Mouse (Mus musculus) hindbrain, embryonic 11.5 days (tissue): ENCODE results near the gene Rpl7a. TPM values are rescaled to one million over a fixed set of nuclear protein-coding genes. Genes with fewer than 3 reads are reported as not detected.

ENCODE experiments used
- ATAC-seq: fragments of 200-750 bp; cut with Nextera tagmentation; 2 replicates; pipeline ENCODE4 v1.8.0; 2017; ENCODE audit warnings: mild to moderate bottlenecking, moderate TSS enrichment, moderate library complexity; ENCODE audit not compliant: low FRiP score
- DNase-seq: peaks from one replicate; pipeline ENCODE4 v3.0.0-alpha.2; 2015; ENCODE audit warnings: low spot score
- H3K27ac ChIP-seq: fragments of 300-500 bp; sonication (generic); 2 replicates; pipeline ENCODE4 v1.5.1; 2014; ENCODE audit warnings: mild to moderate bottlenecking, low read depth, low read length
- H3K27me3 ChIP-seq: fragments of 300-500 bp; sonication (generic); 2 replicates; pipeline ENCODE4 v1.6.1; 2014; ENCODE audit warnings: mild to moderate bottlenecking, low read length, moderate library complexity, mixed read lengths; ENCODE audit not compliant: control insufficient read depth, insufficient read depth
- H3K36me3 ChIP-seq: fragments of 300-500 bp; sonication (generic); 2 replicates; pipeline ENCODE4 v1.6.1; 2014; ENCODE audit warnings: mild to moderate bottlenecking, low read length, moderate library complexity, mixed read lengths; ENCODE audit not compliant: control insufficient read depth, insufficient read depth
- H3K4me1 ChIP-seq: fragments of 300-500 bp; sonication (generic); replicated peaks from 2 replicates; pipeline ENCODE4 v1.6.1; 2014; ENCODE audit warnings: low read length, mixed read lengths; ENCODE audit not compliant: control insufficient read depth, insufficient read depth
- H3K4me2 ChIP-seq: fragments of 300-500 bp; sonication (generic); replicated peaks from 2 replicates; pipeline ENCODE4 v1.6.1; 2014; ENCODE audit warnings: mild to moderate bottlenecking, low read depth, low read length
- H3K4me3 ChIP-seq: fragments of 300-500 bp; sonication (generic); 2 replicates; pipeline ENCODE4 v1.5.1; 2014; ENCODE audit warnings: low read depth, low read length
- H3K9ac ChIP-seq: fragments of 300-500 bp; sonication (generic); 2 replicates; pipeline ENCODE4 v1.6.1; 2014; ENCODE audit warnings: low read depth, low read length
- H3K9me3 ChIP-seq: fragments of 300-500 bp; sonication (generic); 2 replicates; pipeline ENCODE4 v1.6.1; 2016; ENCODE audit warnings: low read length; ENCODE audit not compliant: control insufficient read depth
- WGBS: fragments of 180-500 bp; shearing (Covaris S2); extraction: QIAGEN DNeasy Blood & Tissue Kit; methylation state at CpG from one replicate; pipeline ENCODE4 v1.1.7; 2014; 5-methylcytosine and 5-hydroxymethylcytosine counted together
- polyA plus RNA-seq: library from polyadenylated mRNA; unstranded; fragments of >200 nt; fragmentation: Nextera tagmentation; extraction: Ambion mirVana; gene quantifications from 2 replicates; pipeline ENCODE4 v1.2.1, GENCODE M21; 2014

Rpl7a gene
- polyA plus RNA-seq, 1 experiment from 2014 or later = 627 TPM

- 91% methylated on average over 6 of the region's 6 CpGs for WGBS
- no peak overlapping the region for H3K4me2 ChIP-seq
- H3K4me3 ChIP-seq = no peak overlapping the region
- DNase-seq (no peak), ATAC-seq (no peak)
- H3K4me1 ChIP-seq = peaks cover 4% of the 10 kb centered on the region; the same call in 1 of the 2 replicates
- no peak overlapping the region for H3K27ac ChIP-seq
- peaks cover 22% of the 10 kb centered on the region for H3K36me3 ChIP-seq
- no peaks in the 10 kb centered on the region for H3K9me3 ChIP-seq
- H3K27me3 ChIP-seq = no peaks in the 10 kb centered on the region
- no peak overlapping the region for H3K9ac ChIP-seq
Observed at GRCm38 (mm10) chr2:26920190-26920855, 9.8 kb downstream of the Rpl7a start.

DNA sequence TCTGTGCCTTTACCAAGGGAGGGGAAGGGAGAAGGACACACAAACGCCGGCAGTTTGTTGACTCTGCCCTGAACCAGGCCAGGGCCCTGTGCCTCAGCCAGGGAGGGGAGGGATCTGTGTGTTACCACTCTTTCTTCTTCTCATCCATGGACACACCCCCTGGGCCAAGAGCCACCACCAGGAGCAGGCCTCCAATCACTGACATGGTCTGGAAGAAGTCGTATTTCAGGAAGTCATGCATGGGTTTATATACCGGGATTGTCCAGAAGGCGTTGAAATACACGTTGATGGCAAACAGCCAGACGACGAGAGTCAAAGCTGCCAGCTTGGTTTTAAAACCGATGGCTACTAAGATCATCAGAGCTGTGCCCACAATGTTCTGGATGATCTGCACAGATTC lies 11.2 kb downstream of the Rpl7a start:
- Histone ChIP-seq H3K36me3 (peaks cover 22% of the 10 kb centered on the region), H3K9ac (no peak overlapping the region), H3K27ac (no peak overlapping the region), H3K4me2 (no peak overlapping the region), H3K4me1 (peaks cover 4% of the 10 kb centered on the region; the same call in 1 of the 2 replicates), H3K9me3 (no peaks in the 10 kb centered on the region), H3K27me3 (no peaks in the 10 kb centered on the region), H3K4me3 (no peak overlapping the region)
- 86% methylated on average over 9 of the region's 9 CpGs for WGBS
- DNase-seq = no peak
- no peak for ATAC-seq

DNA sequence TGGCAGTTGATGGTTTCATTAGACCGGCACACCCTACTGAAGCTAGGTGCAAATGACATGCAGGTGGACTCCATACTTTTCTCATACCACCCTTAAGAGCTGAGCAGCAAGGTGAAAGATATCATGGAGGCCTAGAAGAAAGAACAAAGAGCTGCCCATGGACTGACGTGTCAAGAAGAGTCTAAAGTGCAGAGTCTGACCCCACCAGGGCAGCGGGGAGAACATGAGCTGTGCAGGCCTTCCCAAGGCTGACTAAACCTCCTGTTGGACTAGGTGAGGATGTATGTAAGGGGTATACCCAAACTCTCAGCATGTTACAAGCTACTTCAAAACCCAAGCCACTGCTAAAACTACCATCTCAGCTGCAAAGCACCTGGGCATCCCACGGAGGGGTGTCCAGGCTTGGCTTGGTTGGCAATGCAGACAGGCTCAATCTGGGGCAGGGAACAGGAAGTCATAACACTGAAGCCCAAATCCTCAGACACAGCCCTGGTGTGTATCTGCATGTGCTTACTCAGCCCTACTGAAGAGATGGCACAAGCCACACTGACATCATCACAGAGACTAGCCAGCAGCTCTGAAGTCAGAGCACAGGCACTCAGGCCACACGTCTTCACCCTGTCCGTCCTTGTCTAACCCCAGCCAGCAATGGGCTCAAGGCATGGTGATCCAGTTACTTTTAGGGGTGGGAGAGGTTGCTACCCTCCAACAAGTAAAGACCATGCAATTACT lies 17.3 kb downstream of the Rpl7a start:
- no peaks in the 10 kb centered on the region for H3K27me3 ChIP-seq
- H3K9me3 ChIP-seq = no peaks in the 10 kb centered on the region
- H3K4me1 ChIP-seq = no peaks in the 10 kb centered on the region
- no peak overlapping the region for H3K4me3 ChIP-seq
- DNase-seq = no peak
- H3K36me3 ChIP-seq = 0 out of 2 replicates have a peak, but pooled peaks cover 6% of the 10 kb centered on the region
- 93% methylated on average over 6 of the region's 6 CpGs for WGBS
- ATAC-seq = no peak
- H3K4me2 ChIP-seq = no peak overlapping the region
- H3K9ac ChIP-seq = no peak overlapping the region
- no peak overlapping the region for H3K27ac ChIP-seq

DNA sequence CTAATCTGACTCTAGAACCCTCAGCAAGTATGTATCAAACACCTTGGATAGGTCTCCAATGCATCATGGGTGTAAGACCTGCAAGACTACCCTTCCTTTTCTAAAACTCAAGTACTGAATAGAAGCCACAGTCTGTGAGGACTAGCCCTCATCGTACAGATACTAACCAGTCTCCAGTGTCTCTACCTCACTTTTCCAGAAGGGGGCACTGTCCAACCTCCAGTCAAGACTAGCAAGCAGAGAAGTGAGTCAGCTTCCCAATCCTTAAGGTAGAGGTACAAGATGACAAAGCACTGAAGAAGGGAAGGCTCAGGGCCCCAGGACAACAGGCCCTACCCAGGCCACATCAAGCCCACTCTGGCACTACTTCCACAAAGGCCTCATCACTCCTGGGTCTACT lies 19.8 kb downstream of the Rpl7a start:
- Histone ChIP-seq H3K36me3 (0 out of 2 replicates have a peak, but pooled peaks cover 2% of the 10 kb centered on the region), H3K4me1 (no peaks in the 10 kb centered on the region), H3K4me3 (no peak overlapping the region), H3K9me3 (no peaks in the 10 kb centered on the region), H3K27me3 (no peaks in the 10 kb centered on the region), H3K9ac (no peak overlapping the region), H3K4me2 (no peak overlapping the region), H3K27ac (no peak overlapping the region)
- DNase-seq (peak; percentile 66), ATAC-seq (no peak)
- WGBS = 41% methylated on average over 1 of the region's 1 CpGs

DNA sequence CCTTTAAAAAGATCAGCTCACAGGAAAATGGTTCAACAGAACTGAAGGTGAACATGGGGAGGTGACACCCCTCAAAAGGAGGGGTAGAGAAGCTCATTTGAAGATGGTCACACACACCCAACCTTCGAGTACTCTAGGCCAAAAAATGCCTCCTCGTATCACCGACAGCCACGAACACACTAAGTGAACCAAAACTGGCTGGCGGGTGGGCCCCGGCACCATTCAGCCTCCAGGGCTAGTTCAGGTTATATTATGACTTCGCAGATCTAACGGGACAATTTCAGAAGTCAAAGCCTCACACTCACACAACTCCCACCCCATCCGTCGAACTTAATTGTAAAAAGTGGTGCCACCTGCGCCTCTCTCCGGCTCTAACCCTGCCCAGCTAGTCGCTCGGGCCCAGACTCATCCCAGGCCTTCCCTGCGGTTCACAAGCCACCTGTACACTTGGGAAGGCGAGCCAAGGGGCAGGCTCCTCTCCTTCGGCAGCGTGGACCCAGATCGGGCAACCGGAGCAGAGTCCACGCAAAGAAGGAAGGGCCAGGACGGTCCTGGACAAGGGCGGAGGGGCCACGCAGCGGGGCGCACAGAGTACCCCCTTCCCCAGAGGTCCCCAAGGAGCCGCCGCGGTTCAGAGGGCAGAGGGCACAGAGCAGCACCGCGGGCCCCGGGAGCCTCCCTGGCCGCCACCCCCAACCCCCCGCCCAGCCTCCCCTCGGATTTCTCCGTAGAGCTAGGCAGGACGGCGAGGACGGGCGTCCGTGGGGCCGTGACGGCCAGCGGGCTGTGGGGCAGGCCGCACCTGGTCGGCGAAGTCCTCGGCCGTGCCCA lies 22.1 kb downstream of the Rpl7a start:
- no peaks in the 10 kb centered on the region for H3K4me1 ChIP-seq
- peak overlapping the region; percentile 98 for H3K4me3 ChIP-seq
- 0 out of 2 replicates have a peak, but pooled peaks cover 2% of the 10 kb centered on the region for H3K36me3 ChIP-seq
- peak overlapping the region; percentile 96 for H3K9ac ChIP-seq
- H3K27ac ChIP-seq = peak overlapping the region; percentile 66
- ATAC-seq = no peak; the same call in 1 of the 2 replicates
- DNase-seq = peak; percentile 53
- peak overlapping the region; percentile 82 for H3K4me2 ChIP-seq
- no peaks in the 10 kb centered on the region for H3K9me3 ChIP-seq
- 4% methylated on average over 36 of the region's 49 CpGs for WGBS
- H3K27me3 ChIP-seq = no peaks in the 10 kb centered on the region

GRCm38 (mm10) chr2:26933304-26934055 lies 22.9 kb downstream of the Rpl7a start, which contains the start of the genes Surf4 and Stkld1:
Gene Surf4, minus strand, starts transcription at chr2:26933928.
Gene Stkld1, plus strand, starts transcription at chr2:26934047.
- WGBS = 3% methylated on average over 39 of the region's 70 CpGs
- DNase-seq = peak; percentile 96
- H3K9ac ChIP-seq = peak within 1 kb of the TSS; percentile 96

DNA sequence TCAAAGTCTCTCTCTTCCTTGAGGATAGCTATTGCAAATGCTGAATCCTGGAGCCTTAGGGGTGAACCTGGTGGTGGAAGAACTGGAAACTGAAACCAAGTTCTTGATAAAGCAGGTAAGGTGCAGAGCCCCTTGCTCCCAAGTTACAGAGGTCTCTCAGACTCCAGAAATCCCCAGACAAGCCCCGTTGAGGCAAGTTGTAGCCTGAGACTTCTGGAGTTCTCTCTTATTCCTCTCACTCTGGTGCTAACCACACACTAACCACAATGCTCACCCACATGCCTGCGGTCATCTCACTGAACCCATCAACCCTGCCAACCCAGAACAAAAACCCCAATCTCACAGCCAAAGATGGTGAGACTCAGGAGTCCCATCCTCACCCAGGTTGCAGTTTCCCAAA lies 24.7 kb downstream of the Rpl7a start:
- Histone ChIP-seq H3K4me3 (no peak overlapping the region), H3K4me1 (no peaks in the 10 kb centered on the region), H3K4me2 (no peak overlapping the region), H3K27ac (no peak overlapping the region), H3K9ac (no peak overlapping the region), H3K9me3 (no peaks in the 10 kb centered on the region), H3K36me3 (no peaks in the 10 kb centered on the region), H3K27me3 (no peaks in the 10 kb centered on the region)
- ATAC-seq (no peak), DNase-seq (no peak)
- 93% methylated on average over 2 of the region's 2 CpGs for WGBS

More at GRCm38 (mm10) chr2:26933304-26934055, 22.9 kb downstream of the Rpl7a start, which contains the start of the genes Surf4 and Stkld1:
- Histone ChIP-seq H3K27me3 (no peaks in the 10 kb centered on the region), H3K4me1 (no peaks in the 10 kb centered on the region), H3K4me3 (peak within 1 kb of the TSS; percentile 98), H3K27ac (peak within 1 kb of the TSS; percentile 66), H3K9me3 (no peaks in the 10 kb centered on the region), H3K4me2 (peak within 1 kb of the TSS; percentile 82), H3K36me3 (0 out of 2 replicates have a peak, but pooled peaks cover 2% of the 10 kb centered on the region)
- ATAC-seq = peak; percentile 96

DNA sequence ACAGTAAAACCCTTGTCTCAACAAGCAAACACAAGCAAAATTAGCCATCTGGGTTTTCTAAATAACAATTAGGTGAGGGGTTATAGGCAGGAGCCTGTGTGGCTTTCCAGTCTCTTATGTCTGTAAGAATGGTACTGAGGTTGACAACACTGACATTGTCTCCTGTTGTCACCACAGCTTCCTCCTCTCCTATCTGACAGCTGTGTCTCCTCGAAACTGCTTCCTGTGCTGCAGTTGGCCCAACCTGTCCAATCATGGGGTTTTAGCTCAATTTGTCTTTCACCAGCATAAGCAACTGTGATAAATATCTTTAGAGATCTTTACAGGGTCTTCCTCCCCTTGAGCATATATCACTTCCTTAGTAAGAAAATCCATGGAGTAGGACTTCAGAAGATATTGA lies 25.9 kb downstream of the Rpl7a start:
- Histone ChIP-seq H3K4me1 (no peaks in the 10 kb centered on the region), H3K9ac (no peak overlapping the region), H3K36me3 (no peaks in the 10 kb centered on the region), H3K27ac (no peak overlapping the region), H3K9me3 (no peaks in the 10 kb centered on the region), H3K4me2 (no peak overlapping the region), H3K4me3 (no peak overlapping the region), H3K27me3 (no peaks in the 10 kb centered on the region)
- WGBS = 62% methylated on average over 1 of the region's 1 CpGs
- ATAC-seq = no peak
- DNase-seq = no peak
